Mouse (Mus musculus): Measurements from ENCODE around the gene Dock4. TPM values are rescaled to one million over a fixed set of nuclear protein-coding genes. Genes with fewer than 3 reads are reported as not detected.

Gene Dock4
- total RNA-seq, 2 experiments from 2014 or later: 86.1 to 86.3 TPM

GRCm38 (mm10) chr12:40596441-40596840 is 150.7 kb downstream of the Dock4 start:
- DNase-seq (ENCODE audit: low spot score in 2 of 2): no peak
- intact Hi-C loops (cut with DNase I): no loop called here

- no peak for DNase-seq (ENCODE audit: low spot score in 2 of 2)
- intact Hi-C loops (cut with DNase I): no loop called here
These were observed 154.2 kb downstream of the Dock4 start for GRCm38 (mm10) chr12:40599952-40600351.

- intact Hi-C loops (cut with DNase I): no loop called here
- no peak for DNase-seq (ENCODE audit: low spot score in 2 of 2)
These were observed 159.8 kb downstream of the Dock4 start for GRCm38 (mm10) chr12:40605565-40605964.

GRCm38 (mm10) chr12:40622926-40623325 is 177.2 kb downstream of the Dock4 start:
- intact Hi-C loops (cut with DNase I): no loop called here
- DNase-seq (ENCODE audit: low spot score in 2 of 2): no peak

GRCm38 (mm10) chr12:40626521-40626920 is 180.8 kb downstream of the Dock4 start:
- intact Hi-C loops (cut with DNase I): no loop called here
- peak in 1 of 2 experiments; percentile 14 for DNase-seq (ENCODE audit: low spot score in 2 of 2)

GRCm38 (mm10) chr12:40633242-40633641 is 187.5 kb downstream of the Dock4 start:
- intact Hi-C loops (cut with DNase I): no loop called here
- no peak for DNase-seq (ENCODE audit: low spot score in 2 of 2)

- intact Hi-C loops (cut with DNase I): no loop called here
- no peak for DNase-seq (ENCODE audit: low spot score in 2 of 2)
These were observed 188.4 kb downstream of the Dock4 start for GRCm38 (mm10) chr12:40634169-40634568.

GRCm38 (mm10) chr12:40635991-40636390 is 190.2 kb downstream of the Dock4 start:
- intact Hi-C loops (cut with DNase I): no loop called here
- DNase-seq (ENCODE audit: low spot score in 2 of 2): no peak

GRCm38 (mm10) chr12:40637427-40637826 is 191.7 kb downstream of the Dock4 start:
- intact Hi-C loops (cut with DNase I): no loop called here
- DNase-seq (ENCODE audit: low spot score in 2 of 2): no peak

GRCm38 (mm10) chr12:40645869-40646268 is 200.1 kb downstream of the Dock4 start:
- intact Hi-C loops (cut with DNase I): no loop called here
- no peak for DNase-seq (ENCODE audit: low spot score in 2 of 2)

- DNase-seq (ENCODE audit: low spot score in 2 of 2): no peak
- intact Hi-C loops (cut with DNase I): no loop called here
These were observed 208.6 kb downstream of the Dock4 start for GRCm38 (mm10) chr12:40654312-40654711.

- intact Hi-C loops (cut with DNase I): no loop called here
- no peak for DNase-seq (ENCODE audit: low spot score in 2 of 2)
These were observed 210.1 kb downstream of the Dock4 start for GRCm38 (mm10) chr12:40655861-40656260.

- intact Hi-C loops (cut with DNase I): no loop called here
- DNase-seq (ENCODE audit: low spot score in 2 of 2): peak; percentile 25 to 33
These were observed 210.7 kb downstream of the Dock4 start for GRCm38 (mm10) chr12:40656438-40656837.

GRCm38 (mm10) chr12:40657229-40657885 is 211.6 kb downstream of the Dock4 start:
- intact Hi-C loops (cut with DNase I): no loop called here
- no peak for DNase-seq (ENCODE audit: low spot score in 2 of 2)

GRCm38 (mm10) chr12:40659689-40660088 is 213.9 kb downstream of the Dock4 start:
- intact Hi-C loops (cut with DNase I): no loop called here
- DNase-seq (ENCODE audit: low spot score in 2 of 2): no peak

GRCm38 (mm10) chr12:40669460-40669859 is 223.7 kb downstream of the Dock4 start:
- peak in 1 of 2 experiments; percentile 14 for DNase-seq (ENCODE audit: low spot score in 2 of 2)
- intact Hi-C loops (cut with DNase I): no loop called here

- intact Hi-C loops (cut with DNase I): no loop called here
- DNase-seq (ENCODE audit: low spot score in 2 of 2): no peak
These were observed 225.0 kb downstream of the Dock4 start for GRCm38 (mm10) chr12:40670766-40671165.

GRCm38 (mm10) chr12:40679713-40680112 is 234.0 kb downstream of the Dock4 start:
- no peak for DNase-seq (ENCODE audit: low spot score in 2 of 2)
- intact Hi-C loops (cut with DNase I): loop anchor here (2.0 to 5.0 kb wide), 2 partner anchors 232 to 423 kb away; partner anchors contain the start of genes Dock4 and Zfp277

GRCm38 (mm10) chr12:40680551-40680950 is 234.8 kb downstream of the Dock4 start:
- intact Hi-C loops (cut with DNase I): loop anchor here (2.0 to 5.0 kb wide), 2 partner anchors 233 to 424 kb away; partner anchors contain the start of genes Dock4 and Zfp277
- peak; percentile 42 to 46 for DNase-seq (ENCODE audit: low spot score in 2 of 2)

GRCm38 (mm10) chr12:40691444-40691843 is 245.7 kb downstream of the Dock4 start:
- intact Hi-C loops (cut with DNase I): no loop called here
- no peak for DNase-seq (ENCODE audit: low spot score in 2 of 2)

- DNase-seq (ENCODE audit: low spot score in 2 of 2): no peak
- intact Hi-C loops (cut with DNase I): no loop called here
These were observed 248.4 kb downstream of the Dock4 start for GRCm38 (mm10) chr12:40694082-40694721.

Data from left cerebral cortex, postnatal 14 days (tissue).